Mouse (Mus musculus): ENCODE results near the gene Nfatc2.

DNA sequence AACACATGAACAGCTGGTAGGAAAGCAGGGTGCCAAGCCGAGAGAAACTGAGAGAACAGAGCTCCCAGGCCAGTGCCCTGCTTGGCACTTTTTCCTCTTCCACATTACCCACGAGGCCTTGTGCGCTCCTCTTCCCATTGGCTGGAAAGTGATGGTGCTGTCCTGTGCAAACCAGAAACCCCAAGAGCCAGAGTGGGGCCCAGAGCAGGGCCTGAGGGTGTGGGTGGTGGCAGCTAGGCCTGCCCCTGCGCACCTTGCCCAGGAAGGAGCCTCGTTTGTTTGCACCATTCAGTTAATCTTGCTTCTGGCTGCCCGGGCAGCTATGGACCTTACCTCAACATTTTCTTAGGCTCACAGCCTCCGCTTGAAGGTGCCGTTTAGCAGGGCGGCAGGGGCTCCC is 139.6 kb downstream of the Nfatc2 start:
- TF ChIP-seq CTCF (IDR thresholded peaks at IDR 0.05; ENCODE audit: low read depth, low read length) (no peak), POLR2A (IDR thresholded peaks at IDR 0.05; ENCODE audit: borderline replicate concordance, low read depth, low read length) (no peak)
